Mouse (Mus musculus) cortical plate, adult 2 months (tissue): Measurements from ENCODE around the gene Snx33.

ENCODE experiments used
- CTCF ChIP-seq: fragments of 200-500 bp; IDR thresholded peaks from 2 replicates; pipeline ENCODE4 v1.5.1; 2011; ENCODE audit warnings: mild to moderate bottlenecking, control low read depth, low read length; ENCODE audit not compliant: insufficient read depth; ENCODE audit errors: extremely low read depth
- POLR2A ChIP-seq: fragments of 200-500 bp; IDR thresholded peaks from 2 replicates; pipeline ENCODE4 v1.6.1; 2011; ENCODE audit warnings: mild to moderate bottlenecking, low read length, control low read depth; ENCODE audit not compliant: insufficient read depth; ENCODE audit errors: extremely low read depth

- TF ChIP-seq CTCF (no peak), POLR2A (peak; percentile 97)
Observed at GRCm38 (mm10) chr9:56950414-56951400, 22.5 kb upstream of the Snx33 start, which contains the start of gene Snupn.
